ENCODE assay signal across 8 mouse cellular contexts in the genomic region with DNA sequence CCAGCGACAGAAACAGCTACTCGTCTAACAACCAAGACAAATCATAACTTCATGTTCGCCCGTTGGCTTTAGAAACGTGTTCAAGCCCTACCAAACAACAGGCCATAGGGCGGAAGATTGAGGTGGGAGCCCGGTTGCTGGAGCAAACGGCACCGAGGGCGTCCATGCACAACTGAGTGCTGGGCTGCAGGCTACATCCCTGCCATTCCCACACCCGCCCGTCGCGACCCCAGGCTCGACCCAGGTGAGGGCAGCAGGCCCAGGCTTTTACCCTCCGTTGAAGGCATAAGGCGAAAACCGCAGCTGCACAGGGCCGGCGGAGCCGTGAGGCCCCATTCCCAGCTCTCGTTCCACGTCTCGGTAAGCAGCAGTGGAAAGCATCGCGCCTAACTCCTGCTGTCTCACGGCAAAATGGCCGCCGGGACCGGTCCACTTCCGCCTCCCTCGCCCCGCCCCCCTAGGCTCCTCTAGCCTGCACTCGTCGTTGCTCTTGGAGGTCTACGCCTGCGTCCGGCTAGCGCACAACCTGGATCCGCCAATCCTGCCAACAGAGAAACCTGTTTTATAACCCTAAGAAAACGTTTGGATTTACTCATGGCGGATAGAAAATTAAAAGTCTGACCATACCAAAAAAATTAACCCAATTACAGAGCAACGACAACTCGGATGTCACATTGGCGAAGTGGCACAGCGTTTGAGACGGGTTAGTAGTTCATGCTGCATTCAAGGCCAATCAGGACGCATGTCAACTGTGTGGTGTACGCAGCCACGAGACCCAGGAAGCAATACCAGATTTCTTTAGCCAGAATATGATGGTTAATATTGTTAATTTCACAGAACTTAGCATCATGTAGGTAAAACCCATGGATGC. TPM values are rescaled to one million over a fixed set of nuclear protein-coding genes. Genes with fewer than 3 reads are reported as not detected.
DNase-seq lines count a peak whose midpoint lies in the region; ATAC-seq and TF ChIP-seq lines count a peak whose summit lies in the region.

No protein-coding gene starts in this region.

- peaks cover 36% of the 10 kb centered on the region for H3K4me1 ChIP-seq in hindbrain, embryonic 14.5 days (replicated peaks; ENCODE audit: control insufficient read depth, insufficient read depth, low read length)

- peak overlapping the region; percentile 90 for H3K4me3 ChIP-seq in hindbrain, embryonic 14.5 days (replicated peaks; ENCODE audit: low read length)

- POLR2A ChIA-PET in Patski (lab: Charles Lee): no interaction called here

- H3K27me3 ChIP-seq in Patski: no peaks in the 10 kb centered on the region
- no peaks in the 10 kb centered on the region for H3K27me3 ChIP-seq in hindbrain, embryonic 14.5 days (ENCODE audit: control insufficient read depth, insufficient read depth, low read length)

- in situ Hi-C loops in Patski (cut with MboI; ENCODE audit: low pct_unique_long_range_greater_than_20kb): no loop called here

- H3K36me3 ChIP-seq in hindbrain, embryonic 14.5 days (replicated peaks; ENCODE audit: control insufficient read depth, insufficient read depth): peaks cover 29% of the 10 kb centered on the region

- H3K9me3 ChIP-seq in hindbrain, embryonic 14.5 days (ENCODE audit: control insufficient read depth, low read length): no peaks in the 10 kb centered on the region

- H3K27ac ChIP-seq in hindbrain, embryonic 14.5 days: peak overlapping the region; percentile 92

- H3K4me2 ChIP-seq in hindbrain, embryonic 14.5 days (replicated peaks): peak overlapping the region; percentile 96

- CTCF ChIA-PET in Patski (lab: Charles Lee): no interaction called here

- ATAC-seq in Patski: peak; percentile 89
- peak; percentile 94 for ATAC-seq in hindbrain, embryonic 14.5 days (ENCODE audit: low FRiP score)

- no peak for TF ChIP-seq CTCF in Patski (IDR thresholded peaks at IDR 0.05)

- whole genome bisulfite sequencing in hindbrain, embryonic 14.5 days: under 1% methylated on average over 50 of the region's 50 CpGs

- peak overlapping the region; percentile 80 for H3K9ac ChIP-seq in hindbrain, embryonic 14.5 days

- peak; percentile 39 for DNase-seq in Patski (ENCODE audit: low read depth, low spot score)
- DNase-seq in cerebellum, postnatal 14 days: peak; percentile 96 to 98
- DNase-seq in frontal cortex, postnatal 14 days (ENCODE audit: low spot score in 2 of 2): peak; percentile 90 to 96
- peak; percentile 93 for DNase-seq in hindbrain, embryonic 14.5 days (ENCODE audit: low spot score)
- peak; percentile 93 to 94 for DNase-seq in layer of hippocampus, postnatal 36 days
- peak; percentile 96 for DNase-seq in lung, postnatal 36 days
- DNase-seq in retina, postnatal 1 day: peak; percentile 96
- peak; percentile 90 to 91 for DNase-seq in urinary bladder, adult 18-20 months (ENCODE audit: low spot score in 2 of 2)

RNA-seq across cellular contexts. Expression of a gene that starts 1.4 kb away (rescaled TPM):
- 195 TPM for polyA plus RNA-seq in Patski (2021)
- polyA plus RNA-seq in hindbrain, embryonic 14.5 days (2014; fragmentation: Nextera tagmentation; extraction: Ambion mirVana): 241 and 266 TPM in 2 replicates
- total RNA-seq in layer of hippocampus, postnatal 36 days (2021): 100 to 1,000 TPM; 120 to 138 TPM

RNA-seq across cellular contexts. Expression of a gene that starts 1.6 kb away (rescaled TPM):
- 47.7 TPM for polyA plus RNA-seq in Patski (2021)
- polyA plus RNA-seq in hindbrain, embryonic 14.5 days (2014; fragmentation: Nextera tagmentation; extraction: Ambion mirVana): 55.9 and 56.6 TPM in 2 replicates
- 10 to 100 TPM; 30.3 to 36.0 TPM for total RNA-seq in layer of hippocampus, postnatal 36 days (2021)

RNA-seq across cellular contexts. Expression of a gene that starts 29.0 kb away (rescaled TPM):
- polyA plus RNA-seq in Patski (2021): 59.4 TPM
- 69.6 and 72.1 TPM in 2 replicates for polyA plus RNA-seq in hindbrain, embryonic 14.5 days (2014; fragmentation: Nextera tagmentation; extraction: Ambion mirVana)
- 10 to 100 TPM; 16.7 to 18.9 TPM for total RNA-seq in layer of hippocampus, postnatal 36 days (2021)

Comparison
In these comparisons a context has a peak if more than half of its experiments do, and no peak if none do; other contexts are left out.
1. Peak in every context shown above with its lines: DNase-seq, ATAC-seq, H3K4me3 ChIP-seq and H3K27ac ChIP-seq.
2. DNase-seq: peak in every context shown above with its lines; median percentile 97 in cerebellum, postnatal 14 days; 96 in lung, postnatal 36 days; 96 in retina, postnatal 1 day; 94 in layer of hippocampus, postnatal 36 days; 93 in frontal cortex, postnatal 14 days; 93 in hindbrain, embryonic 14.5 days; 90 in urinary bladder, adult 18-20 months; 39 in Patski.